Mouse (Mus musculus): ENCODE data around the gene Nucks1. TPM values are rescaled to one million over a fixed set of nuclear protein-coding genes. Genes with fewer than 3 reads are reported as not detected.

The Nucks1 gene
- total RNA-seq, 2 experiments from 2014 or later: 148 to 157 TPM

- no peak for DNase-seq (ENCODE audit: low spot score in 2 of 2)
Measured at GRCm38 (mm10) chr1:131964100-131964499, 53.8 kb downstream of the Nucks1 start.

DNA sequence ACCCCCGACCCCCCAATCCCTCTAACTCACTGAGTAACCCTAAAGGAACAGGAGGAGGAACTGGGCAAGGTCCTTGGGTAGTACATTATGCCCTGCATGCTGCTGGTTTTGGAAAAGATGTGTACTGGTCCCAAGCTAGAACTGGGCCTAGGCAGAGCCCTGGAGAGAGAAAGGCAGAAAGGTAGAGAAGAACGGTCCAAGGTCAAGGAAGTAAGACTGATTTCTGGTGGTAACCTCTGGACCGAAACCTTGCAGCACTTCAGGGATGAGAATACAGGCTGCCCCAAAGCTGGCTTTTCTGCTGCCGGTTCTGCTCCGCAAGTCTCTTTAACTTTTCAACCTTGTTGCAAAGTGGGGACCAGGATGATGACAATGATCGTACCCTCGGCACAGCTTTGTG is 54.2 kb downstream of the Nucks1 start:
- DNase-seq (ENCODE audit: low spot score in 2 of 2): no peak

- DNase-seq (ENCODE audit: low spot score in 2 of 2): no peak
Measured at GRCm38 (mm10) chr1:131965818-131966217, 55.5 kb downstream of the Nucks1 start.

GRCm38 (mm10) chr1:131967336-131967735 is 57.0 kb downstream of the Nucks1 start:
- no peak for DNase-seq (ENCODE audit: low spot score in 2 of 2)

GRCm38 (mm10) chr1:131968556-131968955 is 58.2 kb downstream of the Nucks1 start:
- no peak for DNase-seq (ENCODE audit: low spot score in 2 of 2)

DNA sequence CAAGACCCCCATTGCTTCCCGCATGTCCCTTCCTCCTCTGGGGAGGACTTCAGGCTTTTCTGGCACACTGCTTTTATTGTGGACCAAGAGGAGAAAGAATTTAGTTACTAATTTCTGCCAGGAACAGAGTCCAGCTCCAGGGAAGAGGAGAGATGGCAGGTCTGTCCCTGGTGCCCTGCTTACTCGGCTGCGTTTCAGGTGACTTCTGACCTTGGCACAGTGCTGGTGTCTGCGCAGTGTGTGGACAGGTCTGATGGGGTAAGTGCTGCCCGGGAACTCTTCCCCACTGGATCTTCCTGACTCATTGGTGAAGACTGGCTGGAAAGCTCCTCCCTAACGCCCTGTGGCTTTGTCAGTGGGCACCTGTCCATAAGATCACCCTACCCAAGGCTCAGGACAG is 58.6 kb downstream of the Nucks1 start:
- DNase-seq (ENCODE audit: low spot score in 2 of 2): no peak

GRCm38 (mm10) chr1:131969825-131970224 is 59.5 kb downstream of the Nucks1 start:
- DNase-seq (ENCODE audit: low spot score in 2 of 2): no peak

GRCm38 (mm10) chr1:131970322-131970660 is 60.0 kb downstream of the Nucks1 start:
- DNase-seq (ENCODE audit: low spot score in 2 of 2): no peak

- DNase-seq (ENCODE audit: low spot score in 2 of 2): no peak
Measured at GRCm38 (mm10) chr1:131970661-131971520, 60.6 kb downstream of the Nucks1 start.

DNA sequence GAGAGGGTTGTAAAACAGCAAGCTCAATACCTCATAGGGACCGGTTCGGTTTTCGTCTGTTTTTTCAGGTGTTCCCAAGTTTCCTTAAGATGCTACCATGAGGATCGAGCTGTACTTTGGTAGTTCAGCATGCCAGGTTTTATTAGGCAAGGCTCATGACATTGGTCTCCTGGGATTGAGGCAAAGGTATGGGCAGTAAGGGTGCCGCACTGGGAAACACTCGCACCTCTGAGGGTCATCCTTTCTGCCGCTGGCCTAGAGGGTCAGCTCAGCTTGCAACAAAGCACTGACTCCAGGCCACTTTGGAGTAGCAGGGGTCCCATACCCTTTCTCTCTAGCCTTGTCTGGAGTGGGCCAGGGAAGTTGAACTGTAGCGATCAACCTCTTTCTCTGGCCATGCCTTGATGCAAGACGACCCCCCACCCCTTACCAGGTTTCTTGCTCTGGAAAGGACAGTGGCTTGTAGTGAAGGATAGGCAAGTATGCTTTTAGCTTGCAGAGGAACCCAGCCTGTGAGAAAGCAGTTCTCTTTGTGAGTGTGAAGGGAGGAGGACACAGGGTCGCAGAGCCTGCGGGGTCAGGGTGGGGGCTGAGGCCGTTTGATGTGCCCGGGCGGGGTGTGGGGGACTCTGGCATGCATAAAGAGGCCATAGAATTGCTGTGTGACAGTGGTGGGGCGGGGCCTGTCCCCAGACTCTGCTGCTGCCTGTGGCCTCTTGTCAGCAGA is 61.6 kb downstream of the Nucks1 start:
- no peak for DNase-seq (ENCODE audit: low spot score in 2 of 2)

DNA sequence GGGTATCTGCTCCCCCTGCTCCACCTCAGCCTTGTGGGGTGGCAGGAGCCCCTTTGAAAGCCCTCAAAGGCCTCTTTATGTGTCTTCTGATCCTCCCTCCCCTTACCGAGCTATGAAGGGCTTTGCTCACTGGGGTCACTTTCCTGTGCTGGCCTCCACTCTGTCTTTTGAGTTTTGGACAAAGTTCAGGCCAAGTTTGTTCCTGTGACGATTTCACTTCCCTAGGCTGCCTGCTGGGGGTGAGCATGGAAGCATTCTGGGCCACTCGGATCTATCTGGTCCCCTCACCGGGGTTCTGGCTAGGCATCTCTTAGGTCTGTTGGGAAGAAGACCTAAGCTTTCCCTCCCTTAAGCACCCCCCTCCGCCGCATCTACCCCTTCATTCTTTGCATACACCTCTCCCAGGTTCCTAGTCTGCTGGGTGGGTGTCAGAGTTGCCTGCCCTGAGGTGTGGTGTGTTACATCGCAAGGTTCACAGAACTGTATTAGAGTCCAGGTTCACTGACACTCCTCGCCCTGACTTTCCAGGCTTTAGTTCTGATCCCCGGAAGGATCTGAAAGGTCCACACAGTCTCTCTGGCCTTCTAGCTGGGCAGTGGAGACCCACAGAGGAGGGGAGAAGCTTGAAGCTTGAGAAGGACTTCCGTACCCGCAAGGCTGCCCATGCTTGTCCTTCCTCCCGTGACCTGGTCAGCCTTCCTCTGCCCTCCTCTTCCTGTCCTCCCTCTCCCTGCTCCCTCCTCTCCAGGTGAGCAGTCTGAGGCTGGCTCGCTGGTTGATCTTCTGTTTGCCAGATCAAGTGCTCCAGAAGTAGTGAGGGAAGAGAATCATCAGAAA is 62.4 kb downstream of the Nucks1 start:
- DNase-seq (ENCODE audit: low spot score in 2 of 2): no peak

DNA sequence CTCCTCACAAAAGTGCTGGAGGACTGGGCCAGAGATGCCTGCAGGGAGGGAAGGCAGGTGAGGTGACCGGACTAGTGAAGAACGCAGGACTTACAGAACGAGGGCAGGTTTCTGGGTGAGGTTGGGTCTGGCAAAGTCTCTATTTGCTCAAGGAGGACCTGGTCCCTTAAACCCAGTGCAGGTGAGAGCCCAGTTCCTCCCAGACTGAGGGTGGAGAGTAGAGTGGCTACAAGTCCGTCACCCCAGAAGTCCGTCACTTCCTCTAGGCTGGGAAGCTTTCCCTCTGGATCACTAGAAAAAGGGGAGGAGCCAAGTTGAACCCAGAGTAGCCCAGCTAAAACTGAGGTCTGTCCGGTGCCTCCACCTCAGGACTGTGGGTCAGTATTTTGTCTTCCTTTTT is 63.7 kb downstream of the Nucks1 start:
- no peak for DNase-seq (ENCODE audit: low spot score in 2 of 2)

DNA sequence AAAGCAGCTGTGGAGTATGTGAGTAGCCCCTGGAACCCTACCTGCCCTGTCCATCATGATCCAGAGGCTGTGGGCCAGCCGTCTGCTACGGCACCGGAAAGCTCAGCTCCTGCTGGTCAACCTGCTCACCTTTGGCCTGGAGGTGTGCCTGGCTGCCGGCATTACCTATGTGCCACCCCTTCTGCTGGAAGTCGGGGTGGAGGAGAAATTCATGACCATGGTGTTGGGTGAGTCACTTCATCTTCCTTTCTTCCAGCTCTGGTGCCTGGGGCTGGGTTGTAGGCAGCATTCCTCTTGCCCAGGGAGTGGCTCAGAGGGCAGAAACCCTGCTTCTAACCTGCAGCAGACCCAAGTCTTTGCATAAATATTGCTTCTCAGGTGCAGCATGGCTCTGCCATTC is 66.6 kb downstream of the Nucks1 start:
- DNase-seq (ENCODE audit: low spot score in 2 of 2): no peak

GRCm38 (mm10) chr1:131980471-131980870 is 70.1 kb downstream of the Nucks1 start:
- DNase-seq (ENCODE audit: low spot score in 2 of 2): no peak

- DNase-seq (ENCODE audit: low spot score in 2 of 2): peak; percentile 75 to 81
Measured at GRCm38 (mm10) chr1:131981378-131982013, 71.2 kb downstream of the Nucks1 start.

GRCm38 (mm10) chr1:131982907-131983306 is 72.6 kb downstream of the Nucks1 start:
- peak; percentile 73 to 85 for DNase-seq (ENCODE audit: low spot score in 2 of 2)

- no peak for DNase-seq (ENCODE audit: low spot score in 2 of 2)
Measured at GRCm38 (mm10) chr1:131983806-131984205, 73.5 kb downstream of the Nucks1 start.
